Mouse (Mus musculus) testis, adult 2 months (tissue): Measurements from ENCODE around the gene Csnk1g2.

Experiments
- CTCF ChIP-seq: fragments of 200-500 bp; IDR thresholded peaks from 2 replicates; pipeline ENCODE4 v1.5.1; 2012; ENCODE audit warnings: low read depth, mild to moderate bottlenecking, inconsistent platforms, low read length, moderate library complexity; ENCODE audit not compliant: control insufficient read depth, insufficient read depth, insufficient replicate concordance
- POLR2A ChIP-seq: fragments of 200-500 bp; IDR thresholded peaks from 2 replicates; pipeline ENCODE4 v1.6.1; 2012; ENCODE audit warnings: low read depth, mild to moderate bottlenecking, inconsistent platforms, low read length, moderate library complexity; ENCODE audit not compliant: control insufficient read depth

GRCm38 (mm10) chr10:80653156-80653720 lies 30.6 kb downstream of the Csnk1g2 start:
- TF ChIP-seq CTCF, result no peak
- no peak for TF ChIP-seq POLR2A
